Mouse (Mus musculus) hindbrain, postnatal 0 days (tissue): ENCODE results near the gene Daxx. TPM values are rescaled to one million over a fixed set of nuclear protein-coding genes. Genes with fewer than 3 reads are reported as not detected.

Experiments used
- ATAC-seq: fragments of 200-750 bp; cut with Nextera tagmentation; 2 replicates; pipeline ENCODE4 v1.8.0; 2017; ENCODE audit warnings: mild to moderate bottlenecking, moderate TSS enrichment, moderate library complexity
- DNase-seq: peaks from one replicate; pipeline ENCODE4 v3.0.0-alpha.2; 2015; ENCODE audit warnings: low spot score
- H3K27ac ChIP-seq: fragments of 300-500 bp; sonication (generic); 2 replicates; pipeline ENCODE4 v1.5.1; 2014; ENCODE audit warnings: mild to moderate bottlenecking
- H3K27me3 ChIP-seq: fragments of 300-500 bp; sonication (generic); 2 replicates; pipeline ENCODE4 v1.6.1; 2014; ENCODE audit warnings: low read length, mixed read lengths; ENCODE audit not compliant: insufficient read depth
- H3K36me3 ChIP-seq: fragments of 300-500 bp; sonication (generic); 2 replicates; pipeline ENCODE4 v1.6.1; 2014; ENCODE audit warnings: low read length, mixed read lengths; ENCODE audit not compliant: insufficient read depth
- H3K4me1 ChIP-seq: fragments of 300-500 bp; sonication (generic); 2 replicates; pipeline ENCODE4 v1.6.1; 2014; ENCODE audit warnings: antibody characterized with exemption, low read length, mixed read lengths; ENCODE audit not compliant: insufficient read depth
- H3K4me2 ChIP-seq: fragments of 300-500 bp; sonication (generic); 2 replicates; pipeline ENCODE4 v1.6.1; 2014; ENCODE audit warnings: low read depth, mild to moderate bottlenecking, low read length, moderate library complexity, mixed read lengths
- H3K4me3 ChIP-seq: fragments of 300-500 bp; sonication (generic); 2 replicates; pipeline ENCODE4 v1.5.1; 2014; ENCODE audit warnings: low read length
- H3K9ac ChIP-seq: fragments of 300-500 bp; sonication (generic); replicated peaks from 2 replicates; pipeline ENCODE4 v1.6.1; 2014; ENCODE audit warnings: mild to moderate bottlenecking, low read length, moderate library complexity, mixed read lengths
- H3K9me3 ChIP-seq: fragments of 300-500 bp; sonication (generic); 2 replicates; pipeline ENCODE4 v1.6.1; 2016; ENCODE audit warnings: low read length, mixed read lengths
- CTCF ChIP-seq: IDR thresholded peaks from 2 replicates; pipeline ENCODE4 v1.5.1; 2016; ENCODE audit warnings: antibody characterized with exemption, control low read depth, low read depth
- WGBS: fragments of 180-500 bp; shearing (Covaris S2); extraction: QIAGEN DNeasy Blood & Tissue Kit; methylation state at CpG from one replicate; pipeline ENCODE4 v1.1.7; 2014; 5-methylcytosine and 5-hydroxymethylcytosine counted together
- polyA plus RNA-seq: library from polyadenylated mRNA; unstranded; fragments of >200 nt; fragmentation: Nextera tagmentation; extraction: Ambion mirVana; gene quantifications from 2 replicates; pipeline ENCODE4 v1.2.1, GENCODE M21; 2015
- total RNA-seq: library from RNA; depleted of rRNA; stranded (reverse); fragments of >200 nt; gene quantifications from 2 replicates; pipeline ENCODE4 v1.2.3, GENCODE M21; 2014

Gene Daxx
- total and polyA plus RNA-seq, 2 experiments from 2014 or later, result 41.9 to 52.1 TPM

- 33% methylated on average over 5 of the region's 5 CpGs for WGBS
- TF ChIP-seq CTCF, result no peak
- H3K4me3 ChIP-seq, result peak overlapping the region; percentile 56
Measured at GRCm38 (mm10) chr17:33953961-33954565, 44.8 kb downstream of the Daxx start.

GRCm38 (mm10) chr17:33954646-33955554 lies 45.7 kb downstream of the Daxx start:
- Histone ChIP-seq H3K4me2 (peak overlapping the region; percentile 85), H3K9ac (peak overlapping the region; percentile 77), H3K27ac (peak overlapping the region; percentile 90), H3K27me3 (no peaks in the 10 kb centered on the region), H3K36me3 (peaks cover 28% of the 10 kb centered on the region), H3K4me1 (peaks cover 17% of the 10 kb centered on the region), H3K4me3 (peak overlapping the region; percentile 56), H3K9me3 (no peaks in the 10 kb centered on the region)
- under 1% methylated on average over 33 of the region's 33 CpGs for WGBS
- DNase-seq, result no peak
- ATAC-seq, result peak; percentile 31; the same call in 1 of the 2 replicates
- no peak for TF ChIP-seq CTCF

More at GRCm38 (mm10) chr17:33953961-33954565, 44.8 kb downstream of the Daxx start:
- H3K9ac ChIP-seq, result peak overlapping the region; percentile 77; the same call in 1 of the 2 replicates
- no peaks in the 10 kb centered on the region for H3K27me3 ChIP-seq
- ATAC-seq (no peak), DNase-seq (no peak)
- peak overlapping the region; percentile 90; the same call in 1 of the 2 replicates for H3K27ac ChIP-seq
- peak overlapping the region; percentile 85 for H3K4me2 ChIP-seq
- no peaks in the 10 kb centered on the region for H3K9me3 ChIP-seq
- H3K36me3 ChIP-seq, result peaks cover 19% of the 10 kb centered on the region
- peaks cover 20% of the 10 kb centered on the region for H3K4me1 ChIP-seq

GRCm38 (mm10) chr17:33955555-33956214 lies 46.5 kb downstream of the Daxx start, which contains the start of the genes Vps52 and Rps18:
Gene Vps52 (plus strand): TSS chr17:33955812.
Gene Rps18 (minus strand): TSS chr17:33956001.
- Histone ChIP-seq H3K4me1 (peaks cover 11% of the 10 kb centered on the region), H3K9ac (peak within 1 kb of the TSS; percentile 77), H3K9me3 (no peaks in the 10 kb centered on the region), H3K27ac (peak within 1 kb of the TSS; percentile 90), H3K27me3 (no peaks in the 10 kb centered on the region), H3K4me2 (peak within 1 kb of the TSS; percentile 85), H3K4me3 (peak within 1 kb of the TSS; percentile 56), H3K36me3 (peaks cover 32% of the 10 kb centered on the region)
- under 1% methylated on average over 50 of the region's 50 CpGs for WGBS
- ATAC-seq, result peak; percentile 89
- peak; percentile 98 for DNase-seq
- TF ChIP-seq CTCF, result peak; percentile 52

GRCm38 (mm10) chr17:33956336-33956735 lies 47.1 kb downstream of the Daxx start:
- peak overlapping the region; percentile 76 for H3K9ac ChIP-seq
- no peaks in the 10 kb centered on the region for H3K9me3 ChIP-seq
- no peak for ATAC-seq
- peaks cover 32% of the 10 kb centered on the region for H3K36me3 ChIP-seq
- TF ChIP-seq CTCF, result no peak
- H3K4me2 ChIP-seq, result peak overlapping the region; percentile 82
- no peak for DNase-seq
- WGBS, result 10% methylated on average over 10 of the region's 10 CpGs
- peak overlapping the region; percentile 86 for H3K27ac ChIP-seq
- H3K27me3 ChIP-seq, result no peaks in the 10 kb centered on the region
- peaks cover 11% of the 10 kb centered on the region for H3K4me1 ChIP-seq
- H3K4me3 ChIP-seq, result peak overlapping the region; percentile 56

- Histone ChIP-seq H3K36me3 (peaks cover 42% of the 10 kb centered on the region), H3K4me2 (no peak overlapping the region), H3K9ac (no peak overlapping the region), H3K4me1 (peaks cover 11% of the 10 kb centered on the region), H3K27ac (no peak overlapping the region), H3K4me3 (no peak overlapping the region), H3K27me3 (no peaks in the 10 kb centered on the region), H3K9me3 (no peaks in the 10 kb centered on the region)
- ATAC-seq (no peak), DNase-seq (no peak)
- WGBS, result 85% methylated on average over 6 of the region's 6 CpGs
- no peak for TF ChIP-seq CTCF
Measured at GRCm38 (mm10) chr17:33957493-33957892, 48.3 kb downstream of the Daxx start.

- ATAC-seq (no peak), DNase-seq (no peak)
- no peak overlapping the region for H3K4me3 ChIP-seq
- no peak overlapping the region for H3K4me2 ChIP-seq
- H3K4me1 ChIP-seq, result peaks cover 11% of the 10 kb centered on the region
- H3K9ac ChIP-seq, result no peak overlapping the region
- 94% methylated on average over 11 of the region's 11 CpGs for WGBS
- no peak overlapping the region for H3K27ac ChIP-seq
- H3K36me3 ChIP-seq, result peaks cover 42% of the 10 kb centered on the region
- H3K9me3 ChIP-seq, result no peaks in the 10 kb centered on the region
- no peak for TF ChIP-seq CTCF
- H3K27me3 ChIP-seq, result no peaks in the 10 kb centered on the region
Measured at GRCm38 (mm10) chr17:33958451-33958850, 49.2 kb downstream of the Daxx start.
